Mouse (Mus musculus) midbrain, embryonic 11.5 days (tissue): ENCODE data around the gene Crb2. TPM values are rescaled to one million over a fixed set of nuclear protein-coding genes. Genes with fewer than 3 reads are reported as not detected.
A peak's percentile ranks its signal among the peaks of the same experiment; 100 is the strongest.

Source experiments
- ATAC-seq: fragments of 200-750 bp; cut with Nextera tagmentation; 2 replicates; pipeline ENCODE4 v1.8.0; 2017; ENCODE audit warnings: moderate TSS enrichment, moderate library complexity; ENCODE audit not compliant: low FRiP score
- DNase-seq: peaks from one replicate; pipeline ENCODE4 v3.0.0; 2015; ENCODE audit warnings: low spot score; ENCODE audit errors: missing footprints
- H3K27ac ChIP-seq: fragments of 300-500 bp; sonication (generic); 2 replicates; pipeline ENCODE4 v1.5.1; 2014; ENCODE audit warnings: low read depth, low read length
- H3K27me3 ChIP-seq: fragments of 300-500 bp; sonication (generic); 2 replicates; pipeline ENCODE4 v1.6.1; 2014; ENCODE audit warnings: mild to moderate bottlenecking, low read length, moderate library complexity, mixed read lengths; ENCODE audit not compliant: control insufficient read depth, insufficient read depth
- H3K36me3 ChIP-seq: fragments of 300-500 bp; sonication (generic); 2 replicates; pipeline ENCODE4 v1.6.1; 2014; ENCODE audit warnings: mild to moderate bottlenecking, low read length, moderate library complexity, mixed read lengths; ENCODE audit not compliant: control insufficient read depth, insufficient read depth
- H3K4me1 ChIP-seq: fragments of 300-500 bp; sonication (generic); 2 replicates; pipeline ENCODE4 v1.6.1; 2014; ENCODE audit warnings: low read length; ENCODE audit not compliant: control insufficient read depth, insufficient read depth
- H3K4me2 ChIP-seq: fragments of 300-500 bp; sonication (generic); 2 replicates; pipeline ENCODE4 v1.6.1; 2014; ENCODE audit warnings: mild to moderate bottlenecking, moderate library complexity
- H3K4me3 ChIP-seq: fragments of 300-500 bp; sonication (generic); 2 replicates; pipeline ENCODE4 v1.5.1; 2014; ENCODE audit warnings: low read depth, low read length
- H3K9ac ChIP-seq: fragments of 300-500 bp; sonication (generic); 2 replicates; pipeline ENCODE4 v1.6.1; 2014; ENCODE audit warnings: low read length
- H3K9me3 ChIP-seq: fragments of 300-500 bp; sonication (generic); 2 replicates; pipeline ENCODE4 v1.6.1; 2016; ENCODE audit warnings: low read length; ENCODE audit not compliant: control insufficient read depth
- WGBS: fragments of 180-500 bp; shearing (Covaris S2); extraction: QIAGEN DNeasy Blood & Tissue Kit; methylation state at CpG from one replicate; pipeline ENCODE4 v1.1.7; 2014; 5-methylcytosine and 5-hydroxymethylcytosine counted together
- polyA plus RNA-seq: library from polyadenylated mRNA; unstranded; fragments of >200 nt; fragmentation: Nextera tagmentation; extraction: Ambion mirVana; gene quantifications from 2 replicates; pipeline ENCODE4 v1.2.1, GENCODE M21; 2014

The Crb2 gene
- polyA plus RNA-seq, 1 experiment from 2014 or later = 14.6 TPM

DNA sequence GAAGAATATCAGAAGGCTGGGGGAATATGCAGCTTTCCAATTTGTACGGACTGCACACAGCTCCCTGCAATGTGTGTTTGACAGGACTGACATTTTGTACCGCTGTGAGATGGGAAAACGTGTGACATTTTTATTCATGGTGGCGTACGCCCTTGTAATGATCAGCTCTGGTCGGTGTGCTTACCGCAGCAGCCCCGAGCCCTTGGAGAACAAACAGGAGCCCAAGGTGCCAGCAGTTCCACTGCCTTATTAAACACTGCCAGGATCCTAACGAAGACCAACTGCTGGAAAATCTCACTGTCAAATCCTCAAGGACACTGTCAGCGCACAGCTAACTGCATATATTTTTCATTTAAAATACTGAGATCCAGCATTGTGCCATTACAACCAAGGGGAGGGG, 56.2 kb downstream of the Crb2 start:
- no peak overlapping the region for H3K4me3 ChIP-seq
- peaks cover 20% of the 10 kb centered on the region for H3K4me1 ChIP-seq
- DNase-seq (no peak), ATAC-seq (no peak)
- no peak overlapping the region for H3K27ac ChIP-seq
- no peaks in the 10 kb centered on the region for H3K9me3 ChIP-seq
- no peak overlapping the region for H3K4me2 ChIP-seq
- H3K9ac ChIP-seq = no peak overlapping the region
- no peaks in the 10 kb centered on the region for H3K27me3 ChIP-seq
- no peaks in the 10 kb centered on the region for H3K36me3 ChIP-seq
- 87% methylated on average over 10 of the region's 10 CpGs for WGBS

DNA sequence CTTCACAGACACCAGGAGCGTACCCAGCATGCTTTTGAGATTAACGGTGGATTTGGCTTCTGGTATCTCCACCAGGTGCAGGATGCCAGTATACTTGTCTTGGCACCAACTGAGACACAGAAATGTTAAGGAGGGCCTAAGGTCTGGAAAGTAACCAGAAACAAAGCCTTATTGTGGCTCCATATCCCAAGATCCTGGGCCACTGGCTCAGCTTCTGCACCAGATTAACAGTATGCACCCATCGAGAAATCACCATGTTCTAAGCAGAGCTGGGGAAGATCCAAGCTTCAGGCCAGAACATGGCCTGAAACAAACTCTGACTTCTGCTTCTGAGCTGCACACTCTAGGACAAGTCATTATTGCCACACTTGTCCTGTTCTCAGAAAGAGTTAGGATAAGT, 60.9 kb downstream of the Crb2 start:
- H3K27me3 ChIP-seq = no peaks in the 10 kb centered on the region
- H3K4me3 ChIP-seq = no peak overlapping the region
- H3K4me1 ChIP-seq = peaks cover 1% of the 10 kb centered on the region; the same call in 1 of the 2 replicates
- no peak overlapping the region for H3K27ac ChIP-seq
- no peak for ATAC-seq
- H3K36me3 ChIP-seq = no peaks in the 10 kb centered on the region
- 93% methylated on average over 3 of the region's 3 CpGs for WGBS
- H3K9me3 ChIP-seq = no peaks in the 10 kb centered on the region
- H3K9ac ChIP-seq = no peak overlapping the region
- DNase-seq = no peak
- no peak overlapping the region for H3K4me2 ChIP-seq

DNA sequence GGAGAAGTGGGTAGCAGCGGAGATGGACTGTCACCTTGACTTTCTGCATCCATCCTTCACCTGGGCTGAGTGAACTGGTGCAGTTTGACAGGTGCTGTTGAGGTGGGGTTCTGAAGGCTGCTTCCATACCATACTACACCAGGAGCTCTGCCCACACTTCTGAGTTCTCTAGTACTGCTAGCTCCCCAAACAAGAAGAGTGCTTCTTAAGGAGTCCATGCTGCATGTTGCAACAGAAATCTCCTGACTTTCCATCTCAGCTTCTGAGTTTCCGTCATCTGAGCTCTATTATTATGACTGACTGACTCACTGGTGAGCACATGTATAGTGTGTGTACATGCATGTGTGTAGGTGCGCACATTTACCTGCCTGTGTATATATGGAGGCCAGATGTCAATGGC, 61.5 kb downstream of the Crb2 start:
- no peak overlapping the region for H3K4me3 ChIP-seq
- peaks cover 8% of the 10 kb centered on the region for H3K4me1 ChIP-seq
- H3K27ac ChIP-seq = no peak overlapping the region
- no peak for ATAC-seq
- H3K4me2 ChIP-seq = no peak overlapping the region
- no peaks in the 10 kb centered on the region for H3K36me3 ChIP-seq
- H3K9me3 ChIP-seq = no peaks in the 10 kb centered on the region
- 94% methylated on average over 3 of the region's 3 CpGs for WGBS
- no peak overlapping the region for H3K9ac ChIP-seq
- H3K27me3 ChIP-seq = no peaks in the 10 kb centered on the region
- DNase-seq = no peak

DNA sequence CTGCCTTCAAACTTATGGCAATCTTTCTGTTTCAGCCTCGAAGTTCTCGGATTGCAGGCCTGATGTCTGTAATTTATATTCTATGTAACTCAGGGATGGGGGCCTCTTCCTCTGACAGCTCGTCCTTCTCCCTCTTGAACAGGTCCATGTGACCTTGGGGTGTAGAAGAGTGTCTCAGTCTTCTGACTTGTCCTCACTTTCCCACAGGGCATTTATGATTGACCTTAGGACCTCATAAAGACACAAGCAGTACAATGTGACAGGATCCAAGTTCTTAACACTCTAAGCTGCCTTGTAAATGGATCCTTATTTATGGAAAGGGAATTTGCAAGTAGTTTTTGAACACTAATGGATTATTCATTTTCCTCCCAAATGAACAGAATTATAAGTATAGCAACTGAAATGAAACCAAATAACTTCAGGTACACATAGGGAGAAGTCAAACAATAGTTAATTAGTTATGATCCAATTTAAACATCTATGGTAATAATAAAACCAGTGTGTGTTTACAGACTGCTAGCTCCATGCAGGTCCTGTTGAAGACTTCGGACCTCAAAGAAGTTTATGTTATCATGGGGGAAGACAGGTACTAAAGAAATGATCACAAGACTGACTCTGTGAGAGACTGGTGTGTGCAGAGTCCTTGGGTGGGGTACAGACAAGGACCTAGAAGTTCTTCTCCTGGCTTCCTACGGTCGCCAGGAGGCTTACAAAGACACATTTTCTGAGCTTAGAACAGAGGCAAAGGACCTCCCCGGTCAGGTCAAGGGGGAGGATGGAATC, 62.3 kb downstream of the Crb2 start:
- Histone ChIP-seq H3K4me1 (peaks cover 15% of the 10 kb centered on the region), H3K9ac (no peak overlapping the region), H3K27ac (no peak overlapping the region), H3K4me2 (no peak overlapping the region), H3K4me3 (no peak overlapping the region), H3K36me3 (no peaks in the 10 kb centered on the region), H3K9me3 (no peaks in the 10 kb centered on the region), H3K27me3 (no peaks in the 10 kb centered on the region)
- ATAC-seq = no peak
- 91% methylated on average over 7 of the region's 7 CpGs for WGBS
- DNase-seq = no peak

DNA sequence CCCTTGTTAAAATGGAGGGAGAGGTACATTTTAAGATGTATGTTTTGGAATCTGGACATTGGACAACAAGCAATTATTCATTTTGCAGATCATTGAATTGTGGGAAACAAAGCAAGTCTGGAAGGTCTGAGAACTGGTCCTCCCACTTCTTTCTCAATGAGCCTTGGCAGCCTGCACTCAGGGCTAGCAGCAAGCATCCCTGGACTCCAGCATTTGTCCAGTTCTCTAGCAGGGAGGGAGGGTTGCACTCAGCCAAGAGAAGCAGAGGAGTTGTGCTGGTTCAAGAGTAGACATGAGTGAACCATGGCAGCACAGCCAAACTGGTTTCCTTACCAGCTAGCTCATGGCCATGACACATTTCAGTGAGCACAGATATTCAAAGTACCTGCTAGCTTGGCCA, 63.9 kb downstream of the Crb2 start:
- Histone ChIP-seq H3K27me3 (no peaks in the 10 kb centered on the region), H3K36me3 (no peaks in the 10 kb centered on the region), H3K9ac (no peak overlapping the region), H3K9me3 (no peaks in the 10 kb centered on the region), H3K4me2 (no peak overlapping the region), H3K27ac (no peak overlapping the region), H3K4me3 (no peak overlapping the region), H3K4me1 (peaks cover 15% of the 10 kb centered on the region)
- DNase-seq = no peak
- ATAC-seq = no peak

DNA sequence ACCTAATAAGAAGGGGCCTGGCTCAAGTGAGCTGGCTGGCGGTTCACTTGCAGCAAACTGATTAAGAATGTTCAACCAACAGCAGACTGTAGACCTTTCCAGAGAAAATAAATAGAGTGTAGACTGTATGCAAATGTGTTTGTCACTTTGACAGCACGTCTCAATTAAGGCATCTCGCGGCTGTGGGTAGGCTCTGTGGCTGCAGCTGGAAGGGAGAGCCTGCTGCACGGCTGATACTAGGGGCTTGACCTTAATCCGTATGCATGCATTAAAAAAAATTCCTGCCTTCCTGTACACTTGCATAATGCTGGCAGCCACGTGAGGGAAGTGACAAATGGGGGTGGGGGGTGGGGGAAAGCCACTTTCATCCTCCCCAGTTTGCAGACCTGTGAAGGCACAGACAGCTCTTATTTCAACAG, 66.1 kb downstream of the Crb2 start:
- DNase-seq (peak; percentile 88), ATAC-seq (peak; percentile 92)
- Histone ChIP-seq H3K4me2 (no peak overlapping the region), H3K27ac (0 out of 2 replicates have a peak overlapping the region, but pooled peaks have one; percentile 17), H3K4me1 (peaks cover 18% of the 10 kb centered on the region), H3K9ac (peak overlapping the region; percentile 9; the same call in 1 of the 2 replicates), H3K27me3 (no peaks in the 10 kb centered on the region), H3K4me3 (no peak overlapping the region), H3K9me3 (no peaks in the 10 kb centered on the region), H3K36me3 (no peaks in the 10 kb centered on the region)
- WGBS = 4% methylated on average over 7 of the region's 7 CpGs

DNA sequence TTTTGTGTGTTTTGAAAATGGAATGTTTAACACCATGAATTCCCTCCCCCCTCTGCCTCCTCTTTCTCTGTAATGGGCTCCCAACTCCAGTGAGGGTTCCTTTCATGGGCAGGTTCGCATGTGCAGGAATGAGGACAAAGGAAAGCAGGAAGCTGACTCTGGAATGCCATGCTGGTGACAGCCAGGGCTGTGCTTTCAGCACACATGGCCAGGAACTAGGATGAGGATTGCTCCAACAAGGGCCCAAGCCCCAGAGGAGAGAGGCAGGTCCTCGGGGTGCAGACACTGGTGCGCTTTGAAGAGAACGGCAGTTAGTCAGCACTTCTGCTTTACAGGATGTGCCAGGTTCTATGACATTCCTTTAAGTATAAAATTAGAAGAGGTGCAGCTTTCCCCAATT, 66.7 kb downstream of the Crb2 start:
- peak overlapping the region; percentile 17; the same call in 1 of the 2 replicates for H3K27ac ChIP-seq
- H3K4me1 ChIP-seq = peaks cover 18% of the 10 kb centered on the region
- H3K9me3 ChIP-seq = no peaks in the 10 kb centered on the region
- no peaks in the 10 kb centered on the region for H3K27me3 ChIP-seq
- H3K4me3 ChIP-seq = no peak overlapping the region
- ATAC-seq (peak; percentile 61), DNase-seq (no peak)
- H3K9ac ChIP-seq = peak overlapping the region; percentile 9; the same call in 1 of the 2 replicates
- H3K36me3 ChIP-seq = no peaks in the 10 kb centered on the region
- H3K4me2 ChIP-seq = no peak overlapping the region
- WGBS = 31% methylated on average over 4 of the region's 4 CpGs

Other genes starting within 250 kb of the Crb2 start
- gene Strbp, start 72.4 kb upstream of the Crb2 start, polyA plus RNA-seq = 105 TPM in 2 replicates